Mouse (Mus musculus) lung, adult 18-20 months (tissue): ENCODE results near the gene Agpat4.

Source experiments
- DNase-seq, 2 experiments: peaks; one replicate each; pipeline ENCODE4 v3.0.0; 2022; ENCODE audit warnings: mixed read lengths in 2 of 2

Agpat4 gene

DNA sequence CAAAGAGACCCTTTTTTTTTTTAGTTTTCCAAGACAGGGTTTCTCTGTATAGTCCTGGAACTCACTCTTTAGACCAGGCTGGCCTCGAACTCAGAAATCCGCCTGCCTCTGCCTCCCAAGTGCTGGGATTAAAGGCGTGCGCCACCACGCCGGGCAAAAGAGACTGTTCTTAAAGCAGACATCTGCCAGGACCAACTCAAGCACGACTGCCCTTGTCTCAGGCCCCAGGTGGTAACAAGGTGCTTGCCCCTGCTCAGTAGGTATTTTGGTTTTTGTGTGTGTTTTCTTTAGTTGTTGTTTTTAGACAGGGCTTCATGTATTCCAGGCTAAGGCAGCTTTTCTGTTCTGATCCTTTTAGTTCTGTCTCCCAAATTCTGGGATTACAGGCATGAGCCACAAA is 43.4 kb downstream of the Agpat4 start:
- DNase-seq = no peak

DNA sequence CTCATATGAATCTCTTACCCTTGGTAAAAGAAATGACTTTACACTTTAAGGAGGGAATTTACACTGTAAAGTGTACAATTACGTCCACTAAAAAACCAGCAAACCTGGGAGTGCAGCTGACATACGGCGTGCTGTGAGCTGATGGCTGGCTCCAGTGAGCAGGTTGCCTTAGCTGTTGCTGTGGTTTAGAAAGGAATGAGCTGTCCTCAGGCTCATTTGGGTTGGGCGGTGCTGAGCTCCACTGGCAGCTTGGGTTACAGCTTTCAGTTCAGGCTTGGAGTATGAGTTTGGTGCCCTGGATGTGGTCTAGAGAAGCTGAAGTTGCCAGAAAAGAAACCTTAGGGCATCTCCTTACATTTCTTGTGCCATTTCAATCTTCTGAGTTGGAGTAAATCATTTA is 44.3 kb downstream of the Agpat4 start:
- DNase-seq = peak in 1 of 2 experiments; percentile 16

DNA sequence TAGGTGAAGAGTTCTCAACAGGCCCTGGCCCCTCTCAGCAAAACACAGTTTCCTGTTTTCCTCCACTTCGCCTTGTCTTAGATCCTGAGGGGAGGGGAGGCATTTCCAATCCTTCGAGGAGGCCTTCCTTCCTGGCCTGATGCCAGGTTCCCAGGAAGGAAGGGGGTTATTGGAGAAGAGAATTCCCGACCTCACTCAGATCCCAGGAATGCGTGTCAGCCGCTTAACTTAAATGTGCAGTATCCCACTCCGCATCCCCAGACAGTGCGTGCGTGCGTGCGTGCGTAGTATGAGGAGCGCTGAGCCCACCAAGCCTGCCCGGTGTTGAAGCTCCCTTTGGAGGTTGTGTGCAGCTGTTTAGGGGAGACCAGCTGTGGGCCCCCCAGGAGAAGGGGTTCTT is 44.9 kb downstream of the Agpat4 start:
- no peak for DNase-seq

DNA sequence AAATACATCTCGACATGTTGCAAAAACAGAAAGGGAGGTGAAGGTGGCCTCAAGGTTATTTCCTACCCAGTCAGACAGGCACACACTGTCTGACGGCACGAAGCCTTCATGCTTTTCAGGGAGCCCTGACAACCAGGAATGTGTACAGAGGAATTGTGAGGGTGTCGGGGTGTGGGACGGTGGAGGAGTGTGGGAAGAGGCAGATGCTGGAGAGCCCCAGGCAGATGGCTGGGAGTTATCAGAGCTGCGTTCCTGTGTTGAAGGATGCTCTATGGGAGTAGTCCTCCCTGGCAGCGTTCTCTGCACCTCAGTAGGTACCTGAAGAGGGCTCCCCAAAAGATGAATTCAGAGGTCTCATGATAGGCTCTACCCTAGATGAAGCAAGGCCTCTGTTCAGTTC is 45.4 kb downstream of the Agpat4 start:
- no peak for DNase-seq

DNA sequence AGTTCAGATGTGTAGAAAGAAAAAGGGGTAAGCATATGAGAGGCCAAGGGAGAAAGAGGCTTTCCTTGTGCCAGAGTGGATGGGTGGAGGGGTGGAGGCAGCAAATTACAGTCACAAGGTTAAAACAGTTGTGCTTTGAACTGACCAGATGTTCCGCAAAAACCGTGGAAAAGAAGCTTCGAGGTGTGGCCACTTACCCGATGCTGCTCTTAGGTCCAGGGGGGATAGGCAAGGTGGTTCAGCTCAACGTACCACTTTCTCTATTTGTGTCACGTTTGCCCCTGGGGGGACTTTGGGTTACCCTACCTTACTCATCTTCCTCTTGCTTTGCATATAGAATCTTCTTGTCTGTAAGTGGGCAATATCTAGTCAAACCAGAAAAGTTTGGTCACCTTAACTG is 46.0 kb downstream of the Agpat4 start:
- DNase-seq = no peak

DNA sequence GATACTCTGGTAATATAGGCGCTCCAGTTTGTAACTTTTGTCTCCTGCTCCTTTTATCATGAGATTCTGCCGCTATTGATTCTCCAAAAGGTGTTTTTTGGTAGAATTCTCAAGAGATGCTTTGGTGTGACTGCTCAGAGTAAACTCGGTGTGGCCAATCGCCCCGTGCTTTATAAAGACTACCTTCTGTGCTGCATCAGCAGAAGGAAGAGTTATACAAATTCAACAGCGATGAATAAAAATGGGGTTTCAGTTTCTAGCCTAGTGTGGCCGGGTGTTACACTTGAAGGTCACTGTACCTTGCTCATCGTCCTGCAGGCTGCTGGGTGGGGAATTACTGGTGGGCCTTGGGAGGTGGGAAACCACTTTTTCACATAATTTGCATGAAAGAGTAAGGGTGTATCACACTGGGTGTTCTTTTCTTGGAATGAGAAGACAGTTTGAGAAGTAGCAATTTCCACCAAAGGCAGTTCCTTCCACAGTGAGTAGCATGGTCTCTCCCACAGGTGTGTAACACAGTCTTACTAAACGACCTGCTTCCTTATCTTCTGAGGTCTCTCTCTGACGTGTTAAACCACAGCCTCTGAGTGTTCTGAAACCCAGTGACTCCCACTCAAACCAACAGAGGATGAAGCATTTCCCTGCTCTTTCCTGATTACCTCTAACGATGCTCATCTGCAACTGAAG is 46.6 kb downstream of the Agpat4 start:
- DNase-seq = no peak

DNA sequence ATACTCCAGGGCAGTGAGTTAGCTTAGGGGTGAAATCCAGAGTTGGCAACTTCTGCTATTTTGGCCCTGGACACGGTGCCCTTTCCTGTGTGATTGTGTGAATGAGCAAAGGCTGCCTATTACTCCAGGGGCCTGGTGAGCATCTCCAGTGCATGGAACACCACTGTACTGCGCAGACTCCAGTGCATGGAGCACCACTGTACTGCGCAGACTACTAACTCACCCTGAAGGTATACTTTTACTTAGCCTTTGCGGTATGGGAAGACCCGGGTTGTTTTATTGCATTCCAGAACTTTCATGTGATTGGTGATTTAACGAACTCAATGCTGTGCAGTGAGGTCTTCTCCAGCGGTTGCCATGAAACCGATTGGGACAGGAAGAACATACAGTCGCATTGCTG is 47.2 kb downstream of the Agpat4 start:
- no peak for DNase-seq

DNA sequence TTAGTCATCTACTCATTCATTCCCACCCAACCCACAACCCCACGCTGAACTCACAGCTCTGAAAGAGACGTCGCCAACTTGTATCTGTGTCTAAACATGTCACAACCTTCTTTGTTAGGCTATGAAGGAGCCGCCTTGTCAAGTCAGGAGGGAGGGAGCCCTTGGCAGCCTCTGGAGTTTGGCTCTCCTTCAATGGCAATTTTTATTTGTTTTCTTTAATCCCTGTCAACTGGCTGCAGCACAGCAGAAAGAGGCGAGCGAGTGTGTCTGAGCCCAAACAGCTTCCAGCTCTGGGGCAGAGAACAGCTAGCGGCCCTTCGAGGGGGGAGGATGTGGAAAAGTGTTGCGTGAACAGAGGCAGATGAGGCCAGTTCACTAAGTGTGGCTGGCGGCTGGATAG is 50.0 kb downstream of the Agpat4 start:
- peak; percentile 75 to 83 for DNase-seq

DNA sequence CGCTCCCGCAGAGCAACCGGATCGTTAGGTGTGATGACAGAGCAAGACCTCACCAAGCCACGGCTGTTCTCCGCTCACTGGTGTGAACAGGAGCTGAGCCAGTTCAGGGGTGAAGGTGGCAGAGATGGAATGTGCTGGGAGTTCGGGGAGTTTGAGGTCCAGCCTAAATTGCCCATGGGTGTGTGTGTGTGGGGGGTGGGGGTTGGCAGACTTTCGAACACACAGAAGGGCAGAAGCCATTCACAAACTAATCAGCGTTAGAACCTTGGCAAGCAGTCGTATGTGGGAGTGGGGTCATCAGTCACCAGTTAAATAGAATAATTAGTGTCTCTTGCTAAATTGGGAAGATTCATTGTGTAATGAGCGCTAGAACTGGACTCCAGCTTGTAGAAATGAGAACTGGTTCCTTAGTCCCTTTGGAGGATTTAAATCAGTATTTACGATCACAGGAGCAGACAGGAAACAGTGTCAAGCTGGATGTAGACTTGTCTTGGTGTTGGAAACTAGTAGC is 50.9 kb downstream of the Agpat4 start:
- peak in 1 of 2 experiments; percentile 28 for DNase-seq

DNA sequence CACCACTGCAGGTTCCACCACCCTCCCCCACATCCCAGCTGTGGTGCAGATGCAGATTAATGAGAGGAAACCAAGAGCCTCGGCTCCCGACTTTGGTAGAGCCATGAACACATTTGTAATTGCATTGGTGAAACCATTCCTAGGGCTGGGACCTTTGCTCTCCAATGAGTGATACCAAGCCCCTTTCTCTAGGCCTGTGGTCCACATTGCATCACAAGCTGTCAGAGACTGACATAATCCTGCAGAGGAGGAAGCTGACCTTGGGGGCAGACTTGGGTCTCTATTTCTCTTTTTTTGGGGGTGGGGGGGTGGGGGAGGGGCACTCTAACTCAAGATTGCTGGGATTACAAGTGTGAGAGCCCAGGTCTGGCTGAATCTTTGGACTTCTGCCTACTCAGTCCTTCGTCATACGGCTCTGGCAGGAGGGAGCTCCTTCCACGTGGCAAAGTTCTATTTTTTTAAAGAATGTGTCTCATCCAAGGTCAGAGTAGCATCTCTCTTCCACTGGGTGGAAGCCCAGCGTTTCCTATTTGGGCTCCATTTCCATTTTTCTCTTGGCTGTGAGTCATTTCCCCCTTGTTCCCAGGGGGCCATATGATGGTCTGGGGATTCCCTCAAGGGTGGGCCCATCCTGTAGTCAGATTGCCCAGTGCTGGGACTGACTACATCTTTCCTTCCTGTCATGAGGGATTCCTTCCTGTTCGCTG is 52.4 kb downstream of the Agpat4 start:
- peak; percentile 39 to 54 for DNase-seq

DNA sequence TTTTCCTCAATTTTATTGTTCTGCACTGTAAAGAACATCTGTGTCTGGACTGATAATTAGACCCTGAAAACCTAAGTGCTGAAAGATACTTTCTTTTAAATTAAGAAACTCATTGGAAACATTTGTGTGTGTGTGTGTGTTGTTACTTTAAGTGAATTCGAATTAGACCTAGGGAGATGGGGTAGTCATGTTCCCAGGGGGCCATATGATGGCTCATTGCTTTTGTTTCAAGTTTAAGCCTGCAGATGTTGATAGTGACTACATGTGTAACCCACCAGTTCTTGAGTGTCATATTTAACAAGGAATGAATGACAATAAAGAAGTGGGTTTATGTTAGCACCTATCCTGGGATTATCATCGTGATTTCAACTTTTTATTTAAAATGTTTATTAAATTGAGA is 53.2 kb downstream of the Agpat4 start:
- no peak for DNase-seq

DNA sequence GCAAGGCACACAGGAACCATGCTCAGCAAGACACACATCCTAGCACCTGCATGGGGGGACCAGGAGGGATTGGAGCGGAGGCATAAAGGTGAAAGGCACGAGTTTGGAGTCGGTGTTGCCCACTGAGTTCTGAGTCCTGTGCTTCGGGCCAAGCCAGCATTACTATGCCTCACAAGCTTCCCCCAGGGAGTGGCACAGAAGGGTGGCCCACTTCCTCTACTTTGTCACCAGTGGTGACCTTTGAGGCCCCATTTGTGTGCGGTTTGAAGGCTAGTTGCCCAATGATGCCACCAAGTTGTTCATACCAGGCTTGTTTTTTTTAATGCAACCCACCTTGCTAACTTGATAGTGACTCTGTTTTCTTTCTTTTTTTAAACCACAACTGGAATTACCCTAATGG is 55.7 kb downstream of the Agpat4 start:
- DNase-seq = peak; percentile 34 to 46

DNA sequence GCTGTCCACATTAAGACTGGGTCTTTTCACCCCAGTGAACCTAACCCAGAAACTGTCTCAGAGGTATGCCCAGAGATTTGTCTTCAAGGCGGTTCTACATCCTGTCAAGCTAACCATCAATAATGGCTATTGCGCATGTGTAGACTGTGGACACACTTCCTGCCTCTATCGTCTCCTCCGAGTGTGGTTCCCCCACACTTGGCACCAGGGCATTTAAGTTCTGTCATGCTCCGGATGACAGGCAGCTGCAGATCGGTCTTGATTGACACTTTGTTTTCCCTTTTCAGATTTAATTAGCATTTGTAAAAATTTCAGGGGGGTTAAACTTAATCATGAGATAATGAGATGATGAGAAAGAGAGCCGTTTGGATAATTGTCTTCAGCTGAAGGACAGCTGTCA is 56.4 kb downstream of the Agpat4 start:
- no peak for DNase-seq

DNA sequence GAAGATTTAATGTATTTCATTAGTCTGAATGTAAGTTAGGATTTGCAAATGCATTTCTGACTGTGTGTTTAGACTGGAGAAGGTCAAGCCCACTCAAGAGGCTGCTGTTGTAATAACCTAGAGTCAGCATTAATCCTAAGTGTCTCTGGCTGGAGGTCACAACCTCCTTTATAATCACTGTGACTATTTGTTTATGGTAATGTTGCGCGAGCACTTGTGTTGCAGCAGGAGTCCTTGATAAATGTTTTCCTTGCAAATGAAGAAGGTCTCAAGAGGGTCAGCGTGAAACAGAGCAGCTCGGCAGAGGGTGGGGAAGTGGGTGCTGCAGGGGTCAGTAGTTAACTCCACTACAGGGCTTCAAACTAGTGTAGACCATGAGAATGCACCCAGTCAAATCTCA is 57.1 kb downstream of the Agpat4 start:
- peak in 1 of 2 experiments; percentile 46 for DNase-seq

DNA sequence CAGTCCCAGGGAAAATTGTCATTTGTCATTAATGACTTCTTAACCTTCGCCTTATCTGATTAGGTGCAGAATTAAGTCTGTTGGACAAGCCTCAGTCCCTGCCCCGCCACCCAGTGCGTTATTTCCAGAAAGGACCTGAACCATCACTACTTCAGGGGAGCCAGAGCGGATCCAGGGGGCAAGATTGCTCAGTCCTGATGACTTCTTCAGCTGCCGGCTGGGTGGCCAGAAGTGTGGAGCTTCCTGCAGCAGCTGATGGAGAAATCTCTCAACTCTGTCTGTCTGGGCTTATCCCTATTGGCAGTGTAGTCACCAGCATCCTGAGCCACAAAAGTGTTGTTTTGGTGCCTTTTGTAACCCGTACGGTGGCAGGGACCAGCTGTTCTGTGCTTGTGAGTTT is 60.8 kb downstream of the Agpat4 start:
- peak in 1 of 2 experiments; percentile 42 for DNase-seq

DNA sequence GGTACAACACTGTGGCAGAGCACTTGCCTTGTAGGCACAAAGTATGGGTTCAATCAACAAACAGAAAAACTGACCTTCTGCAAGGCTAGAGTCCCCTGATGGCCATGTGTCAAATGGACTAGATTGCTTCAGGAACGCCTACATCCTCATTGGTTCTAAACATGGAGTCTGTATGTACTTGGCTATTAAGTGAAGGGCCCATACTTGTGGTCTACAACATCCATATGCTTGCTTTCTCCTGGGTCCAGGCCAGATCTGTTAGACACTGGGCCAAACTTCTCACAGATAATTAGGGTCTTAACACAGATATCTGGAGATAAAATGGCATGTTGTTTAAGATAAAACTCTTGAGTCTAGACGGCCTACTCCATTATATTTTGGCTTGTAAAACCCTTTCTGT is 61.3 kb downstream of the Agpat4 start:
- DNase-seq = no peak

DNA sequence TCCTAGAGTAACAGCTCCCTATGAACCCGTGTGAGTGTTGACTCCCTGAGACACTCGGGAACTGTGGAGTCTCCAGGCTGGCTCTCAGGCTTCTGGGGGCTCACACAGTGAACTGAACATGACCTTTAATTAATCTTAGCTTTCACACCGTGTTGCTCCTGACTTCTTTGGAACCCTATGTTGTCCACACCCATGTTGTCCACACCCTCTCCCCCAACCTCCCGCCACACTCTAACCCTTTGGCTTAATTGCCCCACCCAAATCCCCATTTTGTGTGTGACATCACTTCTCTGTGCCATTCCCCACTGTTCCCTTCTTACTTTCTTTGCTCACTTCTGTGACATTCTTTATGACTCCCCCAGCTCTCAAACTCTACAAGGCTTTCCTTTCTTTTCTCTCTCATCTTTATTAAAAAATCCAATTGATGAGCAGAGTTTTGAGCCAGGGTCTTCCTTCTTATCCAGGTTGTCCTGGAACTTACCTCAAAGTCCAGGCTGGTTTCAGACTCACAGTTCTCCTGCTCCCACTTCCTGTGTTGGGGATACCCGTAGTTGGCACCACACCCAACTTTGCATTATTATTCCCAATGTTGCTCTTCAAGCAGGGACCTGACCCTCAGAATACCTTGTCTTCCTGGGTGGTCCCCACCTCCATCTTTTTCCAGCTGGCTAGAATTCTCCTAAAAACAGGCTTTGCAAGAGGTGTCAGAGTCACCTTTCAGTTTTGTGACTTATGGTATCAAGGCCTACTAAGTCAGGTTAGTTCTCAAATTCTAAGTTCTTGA is 64.4 kb downstream of the Agpat4 start:
- DNase-seq = no peak

DNA sequence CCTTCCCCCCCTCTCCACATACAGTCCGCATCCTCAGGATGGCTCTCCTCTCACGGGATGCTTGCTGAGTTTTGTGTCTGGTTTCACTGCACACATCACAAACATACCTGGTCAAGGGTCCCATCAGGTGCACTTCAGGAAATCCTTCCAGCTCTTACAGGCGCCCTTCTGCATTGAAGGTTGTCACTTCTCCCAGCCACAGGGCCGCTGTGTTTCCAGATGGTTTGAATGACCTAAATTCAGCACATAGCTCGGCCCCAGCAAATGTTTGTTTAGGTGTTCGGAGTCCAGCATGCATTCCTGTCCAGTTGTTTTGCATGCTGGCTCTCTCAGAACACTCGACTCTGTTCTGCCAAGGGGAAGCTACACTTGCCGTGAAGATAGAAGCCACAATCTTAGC is 65.8 kb downstream of the Agpat4 start:
- peak; percentile 45 to 50 for DNase-seq

DNA sequence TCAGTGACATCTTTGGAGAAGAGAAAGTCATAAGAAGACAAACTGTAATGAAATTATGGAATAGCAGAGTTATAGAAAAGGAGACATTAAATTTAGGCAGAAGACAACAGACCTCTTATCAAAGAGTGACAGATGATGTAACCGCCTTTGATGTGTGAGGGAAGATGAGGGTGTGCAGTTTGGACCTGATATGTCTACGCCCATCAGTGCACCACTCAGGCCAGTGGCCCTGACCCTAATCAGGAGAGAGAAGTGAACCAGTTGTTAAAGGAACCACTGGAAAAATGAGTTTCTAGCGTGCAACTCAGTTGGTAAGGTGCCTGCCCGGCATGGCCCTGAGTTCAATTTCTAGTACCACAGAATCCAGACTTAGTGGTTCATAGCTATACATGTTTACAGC is 67.4 kb downstream of the Agpat4 start:
- DNase-seq = no peak

DNA sequence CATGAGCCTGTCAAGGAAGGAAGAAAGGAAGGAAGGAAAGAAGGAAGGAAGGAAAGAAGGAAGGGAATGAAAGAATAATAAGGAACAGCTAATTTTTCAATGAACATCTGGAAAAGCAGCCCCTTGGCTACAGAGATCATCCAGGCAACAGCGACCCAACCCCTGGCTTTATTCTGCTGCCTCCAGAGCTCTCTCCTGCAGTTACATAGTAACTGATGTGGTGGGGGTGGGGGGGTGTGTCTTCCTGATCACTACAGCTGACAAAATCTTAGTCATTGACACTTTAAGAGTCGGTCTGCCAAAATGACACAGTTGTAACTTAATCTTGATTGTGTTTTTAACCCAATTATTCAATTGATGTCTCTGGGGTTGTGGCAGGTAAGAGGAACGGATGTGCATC is 67.8 kb downstream of the Agpat4 start:
- no peak for DNase-seq

DNA sequence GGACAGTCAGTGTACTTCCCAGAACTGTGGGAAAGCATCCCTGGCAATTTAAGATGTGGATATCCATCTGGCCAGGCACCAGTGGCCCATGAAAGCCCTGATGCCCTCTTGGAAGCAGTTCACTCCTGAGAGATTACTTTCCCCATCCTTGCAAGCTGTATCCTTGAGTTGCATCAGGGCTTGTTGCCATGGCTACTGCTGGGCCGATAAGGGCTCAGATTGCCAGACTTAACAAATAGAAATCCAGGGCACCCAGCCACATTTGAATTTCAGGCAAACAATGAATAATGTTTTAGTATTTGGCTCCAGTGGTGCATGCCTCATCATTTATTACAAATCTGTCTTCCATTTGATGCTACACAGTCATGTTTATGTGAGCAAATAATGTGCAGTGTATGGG is 69.3 kb downstream of the Agpat4 start:
- peak; percentile 28 to 47 for DNase-seq

DNA sequence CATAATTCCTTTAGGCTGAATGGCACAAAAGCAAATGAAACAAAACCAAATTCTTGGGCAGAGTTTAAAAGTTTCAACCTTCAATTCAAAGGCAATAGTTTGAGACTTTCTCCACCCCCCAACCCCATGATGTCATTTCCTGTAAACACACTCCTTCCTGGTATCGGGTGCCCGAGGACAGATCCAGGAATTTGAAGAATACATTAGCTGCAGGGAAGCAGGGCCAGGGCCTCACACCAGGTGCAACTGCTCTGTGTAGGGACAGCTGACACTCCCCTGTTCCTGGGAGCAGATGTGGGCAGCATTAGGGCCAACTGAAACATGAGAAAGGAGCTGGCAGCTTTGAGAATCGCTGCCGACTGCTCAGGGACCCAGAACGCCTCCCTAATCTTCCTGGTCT is 76.6 kb downstream of the Agpat4 start:
- DNase-seq = peak in 1 of 2 experiments; percentile 46

DNA sequence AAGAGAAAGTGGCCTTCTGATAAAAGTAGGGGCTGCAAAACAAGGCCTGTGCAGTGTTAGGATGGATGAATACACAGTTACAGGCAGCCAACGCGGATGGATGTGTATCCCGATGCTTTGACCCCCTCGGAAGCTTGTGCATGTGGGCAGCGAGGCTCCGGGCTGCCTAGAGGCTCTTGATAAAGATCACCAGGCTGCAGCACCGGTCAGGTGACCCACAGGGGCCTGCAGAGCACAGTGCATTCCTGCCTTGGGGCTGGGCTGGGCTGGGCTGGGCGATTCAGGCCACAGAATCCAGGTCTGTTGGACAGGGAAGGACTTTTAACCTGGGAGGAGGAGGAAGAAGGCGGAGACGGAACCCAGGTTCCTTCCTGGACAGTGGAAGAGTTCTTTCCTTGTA is 77.1 kb downstream of the Agpat4 start:
- peak; percentile 20 to 53 for DNase-seq

DNA sequence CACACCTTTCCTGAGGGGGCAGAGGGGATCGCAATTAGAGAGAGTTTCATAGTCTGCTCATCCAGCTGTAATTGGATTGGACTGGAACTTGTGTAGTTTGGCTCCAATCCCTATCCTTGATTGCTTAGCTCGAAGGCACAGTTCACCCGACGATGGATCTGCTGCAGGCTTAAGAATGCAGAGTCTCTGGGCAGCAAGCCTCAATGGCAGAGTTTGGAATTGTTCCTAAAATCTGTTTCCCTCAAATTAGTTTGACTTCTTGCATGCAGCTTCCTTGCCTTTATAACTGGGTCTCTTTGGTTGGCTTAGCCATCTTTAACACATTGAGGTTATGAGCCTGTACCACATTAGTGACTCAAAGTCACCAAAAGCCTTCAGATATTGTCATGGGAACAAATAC is 81.4 kb downstream of the Agpat4 start:
- DNase-seq = no peak
